Mouse (Mus musculus): ENCODE measurements around the gene Ube2z.

DNA sequence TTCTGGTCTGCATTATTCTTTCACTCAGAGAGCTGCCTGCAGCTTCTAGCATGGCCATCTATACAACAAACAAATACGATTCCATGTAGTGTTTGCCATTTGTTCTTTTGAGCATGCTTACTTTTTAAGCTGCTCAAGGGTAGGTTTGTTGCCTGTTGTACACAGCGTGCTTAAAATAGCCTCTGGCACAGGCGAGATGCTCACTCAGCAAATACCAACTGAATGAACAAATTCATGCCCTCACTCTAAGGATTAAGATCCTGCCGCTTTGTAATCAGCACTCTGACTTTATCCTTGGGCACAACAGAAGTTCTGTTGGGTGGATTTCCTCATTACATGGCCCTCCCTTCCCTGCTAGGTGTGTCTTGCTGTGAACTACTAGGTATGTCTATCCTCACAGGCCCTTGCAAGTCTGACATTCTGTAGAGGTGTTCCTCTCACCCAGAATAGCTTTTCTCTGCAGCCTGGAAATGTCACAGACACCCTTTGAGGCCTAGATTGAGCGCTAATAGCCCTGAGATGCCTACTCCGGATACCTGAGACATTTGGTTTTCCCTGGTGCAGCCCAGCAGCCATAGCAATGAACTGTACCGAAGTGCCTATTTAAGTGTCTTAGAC, 27.6 kb upstream of the Ube2z start:
- no peak for TF ChIP-seq CTCF (IDR thresholded peaks at IDR 0.05; ENCODE audit: low read depth)
- TF ChIP-seq EP300 (IDR thresholded peaks at IDR 0.05; ENCODE audit: low read depth): no peak
